Mouse (Mus musculus) megakaryocyte, embryonic 14.5 days (primary cell): ENCODE measurements around the gene Arv1.

Experiments used
- FLI1 ChIP-seq: IDR thresholded peaks from 2 replicates; pipeline ENCODE4 v1.6.1; 2012; ENCODE audit warnings: low read length, inconsistent platforms, mixed read lengths
- GATA1 ChIP-seq: IDR thresholded peaks from 3 replicates; pipeline ENCODE4 v1.6.1; 2012; ENCODE audit warnings: mixed read lengths, low read length, inconsistent platforms, borderline replicate concordance

DNA sequence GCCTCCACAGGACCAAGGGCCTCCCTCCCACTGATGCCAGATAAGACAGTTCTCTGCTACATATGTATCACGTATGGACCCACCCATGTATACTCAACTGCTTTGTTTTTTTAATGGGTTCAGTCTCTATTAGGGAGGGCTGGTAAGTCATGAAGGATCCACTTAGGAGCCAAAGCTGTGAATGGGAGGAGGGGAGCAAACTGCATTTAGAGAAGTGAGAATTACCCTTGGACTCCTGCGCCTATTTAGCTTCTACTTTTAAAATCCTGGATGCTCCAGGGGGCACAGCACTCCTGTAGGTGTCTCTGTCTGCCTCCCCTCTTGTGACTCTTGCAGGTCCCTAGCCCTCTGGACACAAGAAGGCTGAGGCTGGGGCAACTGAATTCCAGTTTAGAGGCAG, 34.2 kb downstream of the Arv1 start:
- no peak for TF ChIP-seq GATA1
- TF ChIP-seq FLI1 = no peak
